Mouse (Mus musculus): ENCODE results near the gene Rpl3. TPM values are rescaled to one million over a fixed set of nuclear protein-coding genes. Genes with fewer than 3 reads are reported as not detected.

Rpl3 gene
- polyA plus RNA-seq, 1 experiment from 2014 or later = 1,133 TPM

GRCm38 (mm10) chr15:80105490-80106410 lies 14.1 kb upstream of the Rpl3 start:
- Histone ChIP-seq H3K4me1 (ENCODE audit: control insufficient read depth, insufficient read depth, low read length) (0 out of 2 replicates have a peak, but pooled peaks cover 10% of the 10 kb centered on the region), H3K4me3 (ENCODE audit: low read length) (no peak overlapping the region), H3K27ac (ENCODE audit: low read length) (peak overlapping the region; percentile 71), H3K4me2 (ENCODE audit: low read depth, low read length) (no peak overlapping the region), H3K9me3 (ENCODE audit: control insufficient read depth, low read length) (no peaks in the 10 kb centered on the region), H3K27me3 (replicated peaks; ENCODE audit: control insufficient read depth, insufficient read depth, low read length) (no peaks in the 10 kb centered on the region), H3K9ac (ENCODE audit: low read depth, low read length) (no peak overlapping the region), H3K36me3 (ENCODE audit: control insufficient read depth, insufficient read depth, low read length) (no peaks in the 10 kb centered on the region)
- peak; percentile 28; the same call in 1 of the 2 replicates for ATAC-seq
- WGBS = 68% methylated on average over 12 of the region's 12 CpGs

DNA sequence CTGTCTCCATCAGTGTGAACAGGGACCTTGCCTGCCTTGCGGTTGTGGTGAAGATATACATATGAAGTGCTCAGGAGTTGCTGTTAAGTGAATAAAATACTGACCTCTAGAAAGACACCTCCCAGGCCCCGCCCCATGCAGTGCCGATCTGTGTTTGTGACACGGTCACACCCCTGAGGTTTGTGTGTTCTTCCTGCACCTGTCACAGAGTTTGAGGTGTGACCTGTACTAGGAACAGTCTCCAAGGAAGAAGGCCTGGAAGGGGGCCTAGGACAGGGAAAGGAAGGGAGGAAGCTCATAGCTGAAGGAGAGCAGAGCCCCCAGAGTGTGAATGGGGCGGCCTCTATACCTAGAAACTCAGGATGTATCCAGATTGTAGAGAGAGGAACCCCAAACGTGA lies 10.8 kb upstream of the Rpl3 start:
- Histone ChIP-seq H3K27ac (ENCODE audit: low read length) (no peak overlapping the region), H3K27me3 (replicated peaks; ENCODE audit: control insufficient read depth, insufficient read depth, low read length) (no peaks in the 10 kb centered on the region), H3K9me3 (ENCODE audit: control insufficient read depth, low read length) (no peaks in the 10 kb centered on the region), H3K9ac (ENCODE audit: low read depth, low read length) (no peak overlapping the region), H3K4me3 (ENCODE audit: low read length) (no peak overlapping the region), H3K4me1 (ENCODE audit: control insufficient read depth, insufficient read depth, low read length) (peaks cover 21% of the 10 kb centered on the region; the same call in 1 of the 2 replicates), H3K36me3 (ENCODE audit: control insufficient read depth, insufficient read depth, low read length) (no peaks in the 10 kb centered on the region), H3K4me2 (ENCODE audit: low read depth, low read length) (no peak overlapping the region)
- WGBS = 73% methylated on average over 6 of the region's 6 CpGs
- peak; percentile 3; the same call in 1 of the 2 replicates for ATAC-seq

DNA sequence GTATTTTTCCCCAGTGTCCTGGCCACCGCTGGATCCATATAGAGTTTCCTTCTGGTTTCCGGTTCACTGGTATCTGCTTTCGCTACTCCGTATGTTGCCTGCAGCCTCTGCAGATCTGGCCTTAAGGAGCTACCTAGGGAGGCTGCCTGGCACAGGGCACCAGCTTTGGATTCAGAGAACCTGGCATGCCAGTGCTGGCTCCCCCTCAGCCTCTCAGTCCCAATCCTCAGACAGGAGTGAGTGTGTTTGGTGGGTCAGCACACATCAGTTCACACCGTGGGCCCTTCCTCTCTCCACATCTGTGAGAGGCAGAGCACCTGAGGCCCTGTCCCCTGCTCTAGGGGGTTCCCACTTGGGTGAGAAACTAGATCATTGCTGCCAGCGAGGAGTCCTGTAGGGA lies 9.8 kb upstream of the Rpl3 start:
- no peak for ATAC-seq
- Histone ChIP-seq H3K4me1 (ENCODE audit: control insufficient read depth, insufficient read depth, low read length) (peaks cover 31% of the 10 kb centered on the region; the same call in 1 of the 2 replicates), H3K36me3 (ENCODE audit: control insufficient read depth, insufficient read depth, low read length) (no peaks in the 10 kb centered on the region), H3K27me3 (replicated peaks; ENCODE audit: control insufficient read depth, insufficient read depth, low read length) (no peaks in the 10 kb centered on the region), H3K4me3 (ENCODE audit: low read length) (no peak overlapping the region), H3K4me2 (ENCODE audit: low read depth, low read length) (no peak overlapping the region), H3K9ac (ENCODE audit: low read depth, low read length) (no peak overlapping the region), H3K9me3 (ENCODE audit: control insufficient read depth, low read length) (no peaks in the 10 kb centered on the region), H3K27ac (ENCODE audit: low read length) (no peak overlapping the region)
- 77% methylated on average over 6 of the region's 6 CpGs for WGBS

DNA sequence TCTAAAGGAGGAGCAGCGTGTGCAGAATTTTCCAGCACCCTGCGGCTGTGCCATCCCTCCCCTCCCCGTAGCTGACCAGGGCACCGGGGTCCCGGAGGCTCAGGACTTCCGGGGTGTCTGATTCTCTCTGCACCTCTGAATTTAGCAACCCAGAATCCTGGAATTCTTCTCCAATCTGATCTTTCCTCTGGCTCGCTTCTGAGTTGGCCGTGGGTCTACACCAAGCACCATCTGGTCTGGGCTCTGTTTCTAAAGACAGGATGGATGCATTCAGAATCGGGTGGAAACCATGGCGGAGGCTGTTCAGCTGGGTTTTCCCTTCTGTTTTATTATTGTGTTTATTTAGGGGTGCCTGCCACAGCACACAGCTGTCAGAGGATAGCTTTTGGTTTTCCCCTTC lies 9.2 kb upstream of the Rpl3 start:
- 77% methylated on average over 10 of the region's 10 CpGs for WGBS
- no peak for ATAC-seq
- no peaks in the 10 kb centered on the region for H3K9me3 ChIP-seq (ENCODE audit: control insufficient read depth, low read length)

GRCm38 (mm10) chr15:80100196-80100595 lies 8.5 kb upstream of the Rpl3 start:
- H3K36me3 ChIP-seq (ENCODE audit: control insufficient read depth, insufficient read depth, low read length) = no peaks in the 10 kb centered on the region
- no peak for ATAC-seq
- WGBS = 85% methylated on average over 3 of the region's 3 CpGs
- no peak overlapping the region for H3K9ac ChIP-seq (ENCODE audit: low read depth, low read length)
- H3K4me1 ChIP-seq (ENCODE audit: control insufficient read depth, insufficient read depth, low read length) = peaks cover 30% of the 10 kb centered on the region; the same call in 1 of the 2 replicates
- no peaks in the 10 kb centered on the region for H3K9me3 ChIP-seq (ENCODE audit: control insufficient read depth, low read length)
- no peaks in the 10 kb centered on the region for H3K27me3 ChIP-seq (replicated peaks; ENCODE audit: control insufficient read depth, insufficient read depth, low read length)
- no peak overlapping the region for H3K27ac ChIP-seq (ENCODE audit: low read length)
- H3K4me3 ChIP-seq (ENCODE audit: low read length) = no peak overlapping the region
- H3K4me2 ChIP-seq (ENCODE audit: low read depth, low read length) = no peak overlapping the region

More for the DNA sequence above, 9.2 kb upstream of the Rpl3 start:
- Histone ChIP-seq H3K9ac (ENCODE audit: low read depth, low read length) (no peak overlapping the region), H3K4me1 (ENCODE audit: control insufficient read depth, insufficient read depth, low read length) (peaks cover 35% of the 10 kb centered on the region; the same call in 1 of the 2 replicates), H3K27me3 (replicated peaks; ENCODE audit: control insufficient read depth, insufficient read depth, low read length) (no peaks in the 10 kb centered on the region), H3K4me3 (ENCODE audit: low read length) (no peak overlapping the region), H3K36me3 (ENCODE audit: control insufficient read depth, insufficient read depth, low read length) (no peaks in the 10 kb centered on the region), H3K4me2 (ENCODE audit: low read depth, low read length) (no peak overlapping the region), H3K27ac (ENCODE audit: low read length) (no peak overlapping the region)

DNA sequence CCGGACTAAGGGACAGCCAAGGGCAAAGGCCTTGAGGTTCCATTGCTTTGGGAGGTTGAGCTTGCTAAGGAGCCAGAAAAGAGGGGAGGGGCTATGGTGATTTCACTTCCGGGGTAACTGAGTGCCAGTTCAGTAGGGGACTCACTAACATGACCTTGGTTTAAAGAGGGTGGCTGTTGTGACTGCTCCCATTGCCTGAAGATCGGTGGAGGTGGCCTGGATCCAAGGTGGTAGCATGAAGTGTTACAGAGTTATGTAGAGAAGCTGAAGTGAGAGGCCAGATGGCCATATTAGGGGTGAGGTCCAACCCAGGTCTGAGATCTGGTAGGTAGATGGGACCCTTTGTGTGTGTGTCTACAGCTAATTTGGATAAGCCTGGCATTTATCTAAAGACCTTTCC lies 7.8 kb upstream of the Rpl3 start:
- ATAC-seq = no peak
- no peaks in the 10 kb centered on the region for H3K27me3 ChIP-seq (replicated peaks; ENCODE audit: control insufficient read depth, insufficient read depth, low read length)
- H3K9ac ChIP-seq (ENCODE audit: low read depth, low read length) = no peak overlapping the region
- H3K4me2 ChIP-seq (ENCODE audit: low read depth, low read length) = no peak overlapping the region
- H3K9me3 ChIP-seq (ENCODE audit: control insufficient read depth, low read length) = no peaks in the 10 kb centered on the region
- peaks cover 25% of the 10 kb centered on the region; the same call in 1 of the 2 replicates for H3K4me1 ChIP-seq (ENCODE audit: control insufficient read depth, insufficient read depth, low read length)
- H3K27ac ChIP-seq (ENCODE audit: low read length) = no peak overlapping the region
- no peaks in the 10 kb centered on the region for H3K36me3 ChIP-seq (ENCODE audit: control insufficient read depth, insufficient read depth, low read length)
- 66% methylated on average over 3 of the region's 3 CpGs for WGBS
- no peak overlapping the region for H3K4me3 ChIP-seq (ENCODE audit: low read length)

DNA sequence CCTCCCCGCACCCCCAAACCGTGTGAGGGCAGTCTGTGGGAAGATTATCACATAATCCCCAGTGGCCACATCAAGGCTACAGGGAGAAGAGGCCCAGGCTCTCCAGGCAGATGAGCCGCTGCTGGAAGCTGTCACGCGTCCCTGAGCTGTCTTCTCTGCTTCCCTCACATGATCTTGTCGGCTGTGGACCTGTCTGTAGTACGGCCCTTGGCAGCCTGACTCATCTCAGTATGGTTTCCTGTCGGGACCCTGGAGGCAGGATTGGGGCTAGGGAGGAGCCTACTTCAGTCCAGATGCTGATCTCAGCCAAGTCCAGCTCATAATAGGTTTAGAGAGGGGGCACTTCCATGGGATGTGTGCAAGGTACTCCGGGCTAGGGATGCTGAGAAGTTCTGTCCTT lies 7.1 kb upstream of the Rpl3 start:
- H3K9ac ChIP-seq (ENCODE audit: low read depth, low read length) = peak overlapping the region; percentile 4; the same call in 1 of the 2 replicates
- H3K4me3 ChIP-seq (ENCODE audit: low read length) = no peak overlapping the region
- ATAC-seq = no peak
- H3K27me3 ChIP-seq (replicated peaks; ENCODE audit: control insufficient read depth, insufficient read depth, low read length) = no peaks in the 10 kb centered on the region
- no peaks in the 10 kb centered on the region for H3K36me3 ChIP-seq (ENCODE audit: control insufficient read depth, insufficient read depth, low read length)
- no peak overlapping the region for H3K27ac ChIP-seq (ENCODE audit: low read length)
- H3K4me1 ChIP-seq (ENCODE audit: control insufficient read depth, insufficient read depth, low read length) = peaks cover 25% of the 10 kb centered on the region; the same call in 1 of the 2 replicates
- no peaks in the 10 kb centered on the region for H3K9me3 ChIP-seq (ENCODE audit: control insufficient read depth, low read length)
- H3K4me2 ChIP-seq (ENCODE audit: low read depth, low read length) = no peak overlapping the region
- 42% methylated on average over 9 of the region's 9 CpGs for WGBS

DNA sequence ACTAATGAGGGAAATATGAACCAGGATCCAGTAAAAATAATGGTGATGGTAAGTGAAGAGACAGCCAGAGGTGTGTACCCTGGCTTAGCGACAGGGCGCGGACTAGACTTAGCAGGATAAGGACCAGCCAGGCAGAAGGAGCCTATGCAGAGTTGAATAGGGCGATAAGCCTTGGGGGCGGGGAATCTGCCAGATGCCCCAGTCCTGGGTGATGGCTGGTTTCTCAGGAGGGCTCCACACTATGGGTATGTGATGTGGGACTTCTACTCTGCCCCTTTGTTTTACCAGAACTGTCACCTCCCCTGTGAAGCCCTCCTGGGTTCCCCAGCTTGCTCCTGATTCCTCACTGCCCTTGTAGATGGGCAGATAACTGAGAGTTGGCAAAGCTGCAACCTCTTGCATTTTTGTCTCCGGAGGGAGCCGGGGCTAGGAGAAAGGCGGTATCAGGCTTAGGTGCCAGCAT lies 6.4 kb upstream of the Rpl3 start:
- WGBS = 45% methylated on average over 8 of the region's 8 CpGs
- no peak overlapping the region for H3K9ac ChIP-seq (ENCODE audit: low read depth, low read length)
- peak; percentile 47 for ATAC-seq
- H3K4me2 ChIP-seq (ENCODE audit: low read depth, low read length) = no peak overlapping the region; the same call in 1 of the 2 replicates
- H3K27ac ChIP-seq (ENCODE audit: low read length) = no peak overlapping the region
- H3K4me3 ChIP-seq (ENCODE audit: low read length) = no peak overlapping the region
- no peaks in the 10 kb centered on the region for H3K36me3 ChIP-seq (ENCODE audit: control insufficient read depth, insufficient read depth, low read length)
- H3K27me3 ChIP-seq (replicated peaks; ENCODE audit: control insufficient read depth, insufficient read depth, low read length) = no peaks in the 10 kb centered on the region
- peaks cover 25% of the 10 kb centered on the region; the same call in 1 of the 2 replicates for H3K4me1 ChIP-seq (ENCODE audit: control insufficient read depth, insufficient read depth, low read length)
- H3K9me3 ChIP-seq (ENCODE audit: control insufficient read depth, low read length) = no peaks in the 10 kb centered on the region

- peaks cover 25% of the 10 kb centered on the region for H3K4me1 ChIP-seq (ENCODE audit: control insufficient read depth, insufficient read depth, low read length)
- H3K27me3 ChIP-seq (replicated peaks; ENCODE audit: control insufficient read depth, insufficient read depth, low read length) = peaks cover 8% of the 10 kb centered on the region
- H3K36me3 ChIP-seq (ENCODE audit: control insufficient read depth, insufficient read depth, low read length) = no peaks in the 10 kb centered on the region
- no peaks in the 10 kb centered on the region for H3K9me3 ChIP-seq (ENCODE audit: control insufficient read depth, low read length)
- peak overlapping the region; percentile 56 for H3K9ac ChIP-seq (ENCODE audit: low read depth, low read length)
- 24% methylated on average over 19 of the region's 20 CpGs for WGBS
- peak overlapping the region; percentile 66 for H3K27ac ChIP-seq (ENCODE audit: low read length)
- no peak overlapping the region for H3K4me3 ChIP-seq (ENCODE audit: low read length)
- H3K4me2 ChIP-seq (ENCODE audit: low read depth, low read length) = peak overlapping the region; percentile 14; the same call in 1 of the 2 replicates
- ATAC-seq = peak; percentile 77
Measured at GRCm38 (mm10) chr15:80096946-80097881, 5.5 kb upstream of the Rpl3 start.
